Mouse (Mus musculus) testis, adult 2 months (tissue): ENCODE measurements around the gene Zbtb16.

Experiments used
- CTCF ChIP-seq: fragments of 200-500 bp; IDR thresholded peaks from 2 replicates; pipeline ENCODE4 v1.5.1; 2012; ENCODE audit warnings: low read depth, mild to moderate bottlenecking, inconsistent platforms, low read length, moderate library complexity; ENCODE audit not compliant: control insufficient read depth, insufficient read depth, insufficient replicate concordance
- POLR2A ChIP-seq: fragments of 200-500 bp; IDR thresholded peaks from 2 replicates; pipeline ENCODE4 v1.6.1; 2012; ENCODE audit warnings: low read depth, mild to moderate bottlenecking, inconsistent platforms, low read length, moderate library complexity; ENCODE audit not compliant: control insufficient read depth

- no peak for TF ChIP-seq CTCF
- no peak for TF ChIP-seq POLR2A
Observed at GRCm38 (mm10) chr9:48819695-48820094, 16.3 kb downstream of the Zbtb16 start.
